Mouse (Mus musculus): Measurements from ENCODE around the gene Med8. TPM values are rescaled to one million over a fixed set of nuclear protein-coding genes. Genes with fewer than 3 reads are reported as not detected.

Gene Med8
- polyA plus RNA-seq, 1 experiment, result 65.8 TPM

GRCm38 (mm10) chr4:118427768-118428451, 18.8 kb downstream of the Med8 start, which contains the start of gene Elovl1:
Elovl1 (plus strand) TSS chr4:118428093.
- 1% methylated on average over 18 of the region's 31 CpGs for WGBS
- TF ChIP-seq CTCF (IDR thresholded peaks at IDR 0.05; ENCODE audit: borderline replicate concordance, insufficient read depth, low read depth, low read length), result peak; percentile 29
- no peak for TF ChIP-seq POLR2A (IDR thresholded peaks at IDR 0.05; ENCODE audit: borderline replicate concordance, insufficient read depth, low read length)
- Histone ChIP-seq H3K4me3 (replicated peaks; ENCODE audit: insufficient read depth, low read depth, low read length) (peak within 1 kb of the TSS; percentile 79), H3K27me3 (ENCODE audit: control insufficient read depth, insufficient read depth, low read length) (no peaks in the 10 kb centered on the region), H3K27ac (ENCODE audit: insufficient read depth, low read length) (peak within 1 kb of the TSS; percentile 32; the same call in 1 of the 2 replicates), H3K4me1 (ENCODE audit: control insufficient read depth, insufficient read depth, low read length) (peaks cover 10% of the 10 kb centered on the region)
- peak; percentile 73 to 81 for DNase-seq

DNA sequence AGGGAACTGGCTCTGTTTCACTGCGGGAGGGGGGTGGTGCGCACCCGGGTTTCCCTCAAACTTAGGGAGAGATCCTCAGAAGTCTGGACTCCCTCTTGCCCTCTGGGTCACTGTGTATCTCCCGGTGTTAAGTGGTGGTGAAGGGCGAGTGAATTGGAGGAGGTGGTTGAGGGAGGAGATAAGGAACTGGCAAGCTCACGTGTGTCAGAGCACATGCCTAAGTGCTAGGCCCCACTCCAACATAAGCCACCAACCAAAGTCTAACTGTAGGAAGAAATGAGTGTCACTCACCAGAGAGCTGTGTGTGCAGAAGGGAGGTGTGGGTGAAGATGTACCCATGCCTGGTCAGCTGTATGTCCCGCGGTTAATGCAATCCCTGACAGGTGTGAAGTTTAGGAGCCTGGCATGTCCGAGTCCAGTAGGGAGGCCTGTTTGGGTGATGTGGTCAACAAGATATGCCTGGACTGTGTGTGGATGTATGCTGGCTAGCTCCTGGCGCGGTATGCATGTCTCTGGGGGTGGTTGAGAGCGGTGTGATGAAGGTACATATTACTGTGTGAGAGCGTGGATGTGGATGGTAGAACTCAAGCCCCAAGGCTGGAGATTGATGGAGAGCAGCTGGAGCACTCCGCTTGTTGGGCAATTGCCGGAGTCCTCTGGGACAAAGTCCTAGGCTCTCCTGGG, 19.5 kb downstream of the Med8 start:
- Histone ChIP-seq H3K27me3 (ENCODE audit: control insufficient read depth, insufficient read depth, low read length) (no peaks in the 10 kb centered on the region), H3K27ac (ENCODE audit: insufficient read depth, low read length) (no peak overlapping the region; the same call in 1 of the 2 replicates), H3K4me3 (replicated peaks; ENCODE audit: insufficient read depth, low read depth, low read length) (peak overlapping the region; percentile 79), H3K4me1 (ENCODE audit: control insufficient read depth, insufficient read depth, low read length) (peaks cover 10% of the 10 kb centered on the region)
- no peak for DNase-seq
- WGBS, result 55% methylated on average over 15 of the region's 15 CpGs
- TF ChIP-seq CTCF (IDR thresholded peaks at IDR 0.05; ENCODE audit: borderline replicate concordance, insufficient read depth, low read depth, low read length) (no peak), POLR2A (IDR thresholded peaks at IDR 0.05; ENCODE audit: borderline replicate concordance, insufficient read depth, low read length) (no peak)

- no peak for DNase-seq
- H3K4me1 ChIP-seq (ENCODE audit: control insufficient read depth, insufficient read depth, low read length), result peaks cover 10% of the 10 kb centered on the region
- no peak overlapping the region for H3K27ac ChIP-seq (ENCODE audit: insufficient read depth, low read length)
- WGBS, result 78% methylated on average over 7 of the region's 7 CpGs
- no peak overlapping the region for H3K4me3 ChIP-seq (replicated peaks; ENCODE audit: insufficient read depth, low read depth, low read length)
- TF ChIP-seq POLR2A (IDR thresholded peaks at IDR 0.05; ENCODE audit: borderline replicate concordance, insufficient read depth, low read length), result no peak
- TF ChIP-seq CTCF (IDR thresholded peaks at IDR 0.05; ENCODE audit: borderline replicate concordance, insufficient read depth, low read depth, low read length), result no peak
- H3K27me3 ChIP-seq (ENCODE audit: control insufficient read depth, insufficient read depth, low read length), result no peaks in the 10 kb centered on the region
These were observed 20.2 kb downstream of the Med8 start for GRCm38 (mm10) chr4:118429215-118429895.

GRCm38 (mm10) chr4:118432332-118432731, 23.2 kb downstream of the Med8 start:
- Histone ChIP-seq H3K27me3 (ENCODE audit: control insufficient read depth, insufficient read depth, low read length) (no peaks in the 10 kb centered on the region), H3K4me1 (ENCODE audit: control insufficient read depth, insufficient read depth, low read length) (peaks cover 10% of the 10 kb centered on the region), H3K27ac (ENCODE audit: insufficient read depth, low read length) (no peak overlapping the region), H3K4me3 (replicated peaks; ENCODE audit: insufficient read depth, low read depth, low read length) (no peak overlapping the region)
- TF ChIP-seq POLR2A (IDR thresholded peaks at IDR 0.05; ENCODE audit: borderline replicate concordance, insufficient read depth, low read length) (no peak), CTCF (IDR thresholded peaks at IDR 0.05; ENCODE audit: borderline replicate concordance, insufficient read depth, low read depth, low read length) (no peak)
- DNase-seq, result no peak
- WGBS, result 46% methylated on average over 8 of the region's 8 CpGs

- H3K27me3 ChIP-seq (ENCODE audit: control insufficient read depth, insufficient read depth, low read length), result no peaks in the 10 kb centered on the region
- H3K4me1 ChIP-seq (ENCODE audit: control insufficient read depth, insufficient read depth, low read length), result no peaks in the 10 kb centered on the region
- DNase-seq, result peak; percentile 75 to 84
- TF ChIP-seq POLR2A (IDR thresholded peaks at IDR 0.05; ENCODE audit: borderline replicate concordance, insufficient read depth, low read length) (peak; percentile 48; the same call in 1 of the 2 replicates), CTCF (IDR thresholded peaks at IDR 0.05; ENCODE audit: borderline replicate concordance, insufficient read depth, low read depth, low read length) (no peak)
- H3K4me3 ChIP-seq (replicated peaks; ENCODE audit: insufficient read depth, low read depth, low read length), result peak within 1 kb of the TSS; percentile 47
- H3K27ac ChIP-seq (ENCODE audit: insufficient read depth, low read length), result no peak within 1 kb of the TSS
- WGBS, result under 1% methylated on average over 67 of the region's 67 CpGs
These were observed 27.9 kb downstream of the Med8 start, which contains the start of gene Cdc20 for GRCm38 (mm10) chr4:118436820-118437603. Cdc20 (minus strand) TSS chr4:118437352.

GRCm38 (mm10) chr4:118437829-118438253, 28.7 kb downstream of the Med8 start:
- no peak for DNase-seq
- 13% methylated on average over 12 of the region's 12 CpGs for WGBS
- Histone ChIP-seq H3K4me3 (replicated peaks; ENCODE audit: insufficient read depth, low read depth, low read length) (peak overlapping the region; percentile 47), H3K27ac (ENCODE audit: insufficient read depth, low read length) (no peak overlapping the region), H3K4me1 (ENCODE audit: control insufficient read depth, insufficient read depth, low read length) (no peaks in the 10 kb centered on the region), H3K27me3 (ENCODE audit: control insufficient read depth, insufficient read depth, low read length) (no peaks in the 10 kb centered on the region)
- TF ChIP-seq CTCF (IDR thresholded peaks at IDR 0.05; ENCODE audit: borderline replicate concordance, insufficient read depth, low read depth, low read length) (no peak), POLR2A (IDR thresholded peaks at IDR 0.05; ENCODE audit: borderline replicate concordance, insufficient read depth, low read length) (no peak)

DNA sequence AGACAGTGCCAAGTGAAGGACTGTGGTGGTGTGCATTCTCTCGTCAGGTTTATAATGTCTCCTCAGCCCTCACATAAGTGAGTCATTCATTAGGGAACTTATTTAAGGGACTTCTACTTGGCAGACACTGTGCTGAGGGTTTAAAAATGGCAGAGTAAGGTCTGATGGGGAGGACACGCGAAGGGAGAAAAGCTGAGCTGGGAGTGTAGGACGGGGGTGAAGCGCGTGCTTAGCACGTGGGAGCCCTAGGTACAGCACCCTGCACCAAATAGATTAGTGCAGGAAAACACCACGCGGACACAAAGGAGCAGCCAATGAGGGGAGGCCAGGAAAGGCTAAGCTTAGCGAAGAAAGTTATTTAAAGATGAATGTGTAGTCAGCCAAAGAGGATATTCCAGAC, 36.0 kb downstream of the Med8 start:
- WGBS, result 80% methylated on average over 10 of the region's 10 CpGs
- no peak overlapping the region for H3K4me3 ChIP-seq (replicated peaks; ENCODE audit: insufficient read depth, low read depth, low read length)
- no peaks in the 10 kb centered on the region for H3K27me3 ChIP-seq (ENCODE audit: control insufficient read depth, insufficient read depth, low read length)
- TF ChIP-seq POLR2A (IDR thresholded peaks at IDR 0.05; ENCODE audit: borderline replicate concordance, insufficient read depth, low read length) (no peak), CTCF (IDR thresholded peaks at IDR 0.05; ENCODE audit: borderline replicate concordance, insufficient read depth, low read depth, low read length) (no peak)
- H3K27ac ChIP-seq (ENCODE audit: insufficient read depth, low read length), result no peak overlapping the region
- no peaks in the 10 kb centered on the region for H3K4me1 ChIP-seq (ENCODE audit: control insufficient read depth, insufficient read depth, low read length)
- DNase-seq, result no peak

Measured in cerebellum, adult 2 months (tissue).